Mouse (Mus musculus) yolk sac, embryonic 10.5 days (tissue): ENCODE measurements around the gene Dedd2.
A peak's percentile ranks its signal among the peaks of the same experiment; 100 is the strongest.

ENCODE experiments used
- DNase-seq: peaks from one replicate; pipeline ENCODE4 v3.0.0-alpha.2; 2017; ENCODE audit warnings: low spot score

Gene Dedd2

DNA sequence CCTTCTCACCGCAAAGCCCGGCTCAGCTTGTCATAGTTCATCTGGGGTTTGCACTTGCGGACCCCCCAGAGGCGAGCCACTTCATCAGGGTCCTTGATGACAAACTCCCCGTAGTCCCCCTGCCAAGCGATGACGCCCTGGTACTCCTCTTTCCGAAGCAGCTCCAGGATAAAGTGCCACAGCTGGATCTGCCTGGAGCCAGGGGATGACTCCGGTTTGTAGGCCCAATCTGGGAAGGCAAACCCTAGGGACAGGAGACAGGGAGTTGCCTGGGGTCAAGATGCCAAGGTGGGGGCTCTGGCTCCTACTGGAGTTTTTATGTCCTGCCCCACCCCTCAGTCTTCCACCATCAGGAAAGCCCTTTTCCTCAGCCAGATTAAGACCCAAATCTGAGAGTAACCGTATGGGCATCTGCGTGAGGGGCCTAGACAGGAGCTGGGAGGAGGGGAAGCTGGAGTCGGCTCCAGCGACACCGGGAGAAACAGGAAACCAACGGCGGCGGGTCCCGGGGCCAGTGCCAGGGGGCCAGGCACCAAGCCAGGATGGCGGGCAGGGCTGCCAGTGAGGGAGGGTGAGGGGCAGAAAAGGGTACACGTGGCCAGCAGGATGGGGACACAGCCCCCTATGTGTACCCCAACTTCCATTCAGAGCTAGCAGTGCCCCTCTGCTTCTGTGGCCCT is 25.8 kb upstream of the Dedd2 start:
- no peak for DNase-seq

DNA sequence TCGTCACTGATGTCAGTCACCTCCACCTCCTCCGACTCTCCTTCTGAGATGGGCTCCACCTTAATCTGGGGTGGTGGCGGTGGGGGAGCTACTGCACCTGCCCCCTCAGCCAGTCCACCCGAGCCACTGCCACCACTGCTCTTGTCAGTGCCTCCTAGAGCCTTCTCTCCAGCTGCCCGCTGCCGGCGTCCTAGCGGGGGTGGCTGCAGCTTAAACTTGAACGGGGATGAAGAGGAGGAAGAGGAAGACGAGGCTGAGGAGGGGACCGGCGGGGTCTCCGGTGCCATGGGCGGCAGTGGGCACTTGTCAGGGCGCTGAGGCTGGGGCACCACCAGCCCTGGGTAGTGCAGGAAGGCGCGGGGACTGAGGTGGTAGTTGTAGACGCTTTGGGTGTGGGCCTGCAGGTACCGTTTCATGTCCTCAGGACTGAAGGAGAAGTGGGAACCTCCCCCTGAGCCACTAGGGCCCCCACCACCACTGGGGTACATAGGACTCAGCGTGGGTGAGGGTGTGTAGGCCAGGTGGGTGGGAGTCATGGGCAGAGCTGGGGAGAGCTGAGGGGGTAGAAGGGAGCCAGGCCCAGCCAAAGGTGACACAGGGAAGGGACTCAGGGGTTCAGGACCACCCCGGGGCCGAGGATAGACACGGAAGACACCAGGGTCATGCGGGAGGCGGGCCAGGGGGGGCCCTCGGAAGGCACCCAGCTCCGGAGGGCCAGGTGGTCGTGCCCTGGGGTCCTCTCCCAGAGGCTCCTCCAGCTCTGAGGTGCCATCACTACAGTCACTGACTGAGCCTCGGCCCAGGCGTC is 24.4 kb upstream of the Dedd2 start:
- DNase-seq, result no peak

DNA sequence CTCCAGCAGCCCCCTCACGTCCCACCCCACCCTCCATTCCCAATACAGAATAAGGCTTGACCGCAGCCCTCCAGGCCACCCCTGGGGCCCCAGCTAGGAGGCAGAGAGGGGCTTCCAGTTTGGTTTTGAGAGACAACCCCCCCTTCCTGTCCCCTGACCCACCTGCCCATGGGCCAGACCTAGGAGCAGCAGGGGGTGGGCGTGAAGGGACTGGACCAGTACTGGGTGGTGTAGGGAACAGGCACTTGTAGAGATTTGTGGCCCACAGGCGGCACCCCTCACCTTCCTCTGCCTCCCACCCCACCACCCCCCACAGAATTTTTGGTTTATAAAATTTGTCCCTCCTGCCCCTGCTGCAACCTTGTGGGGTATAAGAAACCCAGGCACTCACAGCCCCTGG is 22.9 kb upstream of the Dedd2 start:
- no peak for DNase-seq

DNA sequence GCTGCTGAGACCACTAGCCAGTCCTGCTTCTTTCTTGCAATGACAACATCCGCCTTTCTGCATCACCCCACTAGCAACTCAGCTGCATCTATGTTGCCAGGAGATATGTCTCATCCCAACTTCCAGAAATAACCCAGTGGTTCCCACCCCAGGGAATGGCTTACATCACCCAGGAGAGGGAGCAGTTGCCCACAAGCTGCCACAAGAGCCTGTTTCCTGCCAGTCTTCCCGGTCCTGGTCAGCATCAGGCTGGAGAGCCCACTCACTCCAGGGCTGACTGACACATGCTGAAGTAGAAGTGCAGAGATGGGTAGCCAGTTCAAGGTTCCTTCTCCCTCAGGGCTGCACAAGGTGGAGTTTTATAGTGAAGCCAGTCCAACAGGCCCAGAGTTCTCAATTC is 20.6 kb upstream of the Dedd2 start:
- DNase-seq, result peak; percentile 41

DNA sequence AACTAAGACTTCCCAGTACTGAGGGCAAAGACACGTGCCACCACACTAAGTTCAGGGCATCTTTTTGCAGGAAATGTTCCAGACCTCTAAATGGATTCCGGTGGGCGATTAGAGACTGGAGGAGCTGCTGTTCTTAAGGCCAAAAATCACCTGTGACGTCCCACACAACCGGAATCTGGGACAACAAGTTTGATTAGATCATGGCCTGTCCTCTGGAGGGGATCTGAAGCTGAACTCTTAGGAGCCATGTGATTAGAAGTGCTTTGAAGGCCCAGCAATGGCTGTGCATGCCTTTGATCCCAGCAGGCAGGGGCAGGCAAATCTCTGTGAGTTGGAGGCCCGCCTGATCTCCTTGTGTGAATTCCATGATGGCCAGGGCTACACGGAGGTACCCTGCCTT is 20.2 kb upstream of the Dedd2 start:
- DNase-seq, result no peak

DNA sequence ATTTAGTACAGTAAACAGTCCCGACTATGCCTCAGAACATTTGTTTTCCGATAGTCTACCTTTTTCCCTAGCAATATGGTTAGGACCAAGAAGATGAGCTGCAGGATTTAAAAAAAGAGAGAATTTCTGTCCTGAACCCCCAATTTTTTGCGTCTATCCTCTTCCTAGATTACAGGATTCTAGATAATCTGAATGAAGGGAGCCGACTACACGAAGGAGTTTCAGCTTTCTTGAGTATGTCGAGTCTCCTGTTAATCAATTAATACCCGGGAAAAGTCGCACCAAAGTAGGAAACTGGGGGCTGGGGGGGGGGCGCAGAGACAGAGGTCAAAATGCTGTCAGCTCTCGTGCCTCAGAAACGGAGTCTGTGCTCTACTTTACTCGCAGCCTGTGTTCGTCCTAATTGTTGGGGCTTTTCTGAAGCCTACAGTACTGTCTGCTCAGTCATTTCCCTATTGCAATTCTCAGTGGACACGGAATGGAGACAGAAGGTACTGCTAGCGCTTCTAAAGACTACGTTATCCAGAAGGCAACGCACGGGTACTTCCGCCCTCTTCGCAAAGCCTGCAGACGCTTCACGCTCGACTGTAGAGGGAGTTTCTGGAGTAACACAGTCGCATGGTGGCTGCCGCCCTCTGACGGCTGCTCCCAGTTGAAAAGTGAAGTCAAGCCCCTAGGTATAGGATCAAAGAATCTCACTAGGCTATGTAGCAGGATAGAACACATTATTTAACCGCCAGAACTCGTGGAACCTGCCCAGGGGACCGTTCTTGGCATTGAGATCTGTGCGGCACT is 18.6 kb upstream of the Dedd2 start:
- peak; percentile 88 for DNase-seq

DNA sequence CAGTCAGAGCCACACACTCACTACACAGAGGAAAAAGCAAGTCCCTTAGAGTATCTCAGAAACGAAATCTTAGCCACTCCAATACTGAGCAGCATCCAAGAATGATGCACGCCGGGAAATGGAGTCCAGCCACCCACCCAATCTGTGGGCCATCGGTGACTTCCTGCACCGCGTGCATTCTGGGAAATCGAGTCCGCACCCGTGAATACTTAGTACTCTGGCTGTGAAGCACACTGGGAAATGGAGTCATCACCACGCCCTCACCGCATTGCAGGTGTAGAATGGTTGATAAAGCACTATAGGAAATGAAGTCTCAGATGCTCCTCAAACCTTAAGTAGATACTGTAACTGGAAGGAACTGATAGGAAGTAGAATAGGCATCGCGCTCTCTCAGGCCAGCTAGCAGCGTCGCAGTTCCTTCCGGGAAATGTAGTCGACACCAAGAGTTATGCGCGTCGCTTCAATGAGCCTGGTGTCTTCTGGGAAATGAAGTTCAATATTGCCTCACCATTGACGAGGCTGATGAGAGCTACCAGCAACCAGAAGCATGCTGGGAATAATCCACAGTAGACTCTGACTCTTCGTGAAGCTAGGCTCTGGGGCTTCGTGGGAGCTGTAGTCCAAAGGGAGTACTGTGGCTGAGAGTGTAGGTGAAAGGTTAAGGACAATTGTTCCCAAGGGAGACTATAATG is 17.7 kb upstream of the Dedd2 start:
- DNase-seq, result peak; percentile 98

DNA sequence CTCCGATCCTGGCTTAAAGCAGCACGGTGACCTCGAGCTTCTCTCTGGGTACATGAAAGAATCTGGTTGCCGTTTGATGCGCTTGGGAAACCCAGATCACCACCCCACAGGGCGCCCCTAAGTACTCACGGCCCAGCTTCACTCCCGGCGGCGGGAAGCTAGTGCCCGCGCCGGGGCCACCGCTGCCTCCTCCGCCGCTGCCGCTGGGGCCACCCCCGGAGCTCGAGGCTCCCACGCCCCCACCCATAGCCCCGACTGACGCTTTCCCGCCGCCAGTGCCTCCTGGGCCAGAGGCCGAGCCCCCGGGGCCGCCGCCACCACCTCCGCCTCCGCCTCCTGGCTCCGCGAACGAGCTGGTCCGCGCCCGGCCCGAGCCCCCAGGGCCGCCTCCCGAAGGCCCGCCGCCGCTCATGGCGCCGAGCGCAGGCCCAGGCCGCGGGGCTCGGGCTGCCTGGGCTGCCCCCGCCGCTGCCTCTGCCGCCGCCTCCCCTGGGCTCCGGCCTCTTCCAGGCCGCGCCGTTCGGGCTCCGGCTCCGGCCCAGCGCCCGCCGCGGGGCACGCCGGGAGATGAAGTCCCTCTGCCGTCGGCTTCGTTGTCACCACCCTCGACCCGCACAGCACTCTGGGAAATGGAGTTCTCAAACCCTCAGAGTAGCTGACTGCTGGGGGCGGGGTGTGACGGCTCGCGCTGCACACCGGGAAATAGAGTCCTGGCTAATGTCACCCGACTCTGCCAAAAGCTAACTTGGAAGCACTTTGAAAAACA is 17.0 kb upstream of the Dedd2 start, which contains the start of gene Gsk3a:
TSS of gene Gsk3a (minus strand) at position 603 of the 766 bp plus-strand sequence.
- DNase-seq, result peak; percentile 98

DNA sequence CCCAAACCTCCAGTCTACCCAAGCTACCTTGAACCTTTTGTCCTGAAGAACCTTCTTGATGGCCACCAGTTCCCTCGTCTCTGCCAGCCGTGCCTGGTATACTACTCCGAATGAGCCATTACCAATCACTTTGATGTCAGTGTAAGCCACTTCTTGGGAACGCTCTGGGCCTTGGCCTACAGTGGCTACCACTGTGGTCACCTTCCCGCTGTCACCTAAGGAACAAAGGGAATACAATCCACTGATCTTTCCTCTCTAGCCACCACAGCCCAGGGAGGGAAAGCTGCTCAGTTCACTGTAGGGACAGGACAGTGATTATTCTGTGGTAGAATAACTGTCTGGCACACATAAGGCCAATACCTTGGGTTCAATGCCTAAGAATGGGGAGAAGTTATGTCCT is 15.1 kb upstream of the Dedd2 start:
- no peak for DNase-seq

DNA sequence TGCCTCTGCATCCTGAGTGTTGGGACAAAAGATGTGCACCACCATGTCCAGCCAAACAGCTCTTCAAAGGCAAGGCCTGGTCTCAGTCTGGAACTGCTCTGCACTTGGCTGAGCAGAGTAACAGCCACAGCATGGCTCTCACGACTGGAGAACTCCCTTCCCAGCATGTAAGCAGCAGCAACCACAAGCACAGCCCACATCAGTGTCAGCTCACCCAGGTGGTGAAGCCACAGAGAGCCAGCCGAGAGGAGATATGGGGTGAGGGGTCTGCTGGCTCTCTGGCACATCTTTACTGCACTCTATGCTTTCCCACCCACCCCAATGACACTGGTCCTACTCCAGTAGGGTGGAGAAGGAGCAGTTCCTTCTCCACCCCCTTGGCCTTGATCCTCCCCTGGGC is 12.6 kb upstream of the Dedd2 start:
- no peak for DNase-seq

DNA sequence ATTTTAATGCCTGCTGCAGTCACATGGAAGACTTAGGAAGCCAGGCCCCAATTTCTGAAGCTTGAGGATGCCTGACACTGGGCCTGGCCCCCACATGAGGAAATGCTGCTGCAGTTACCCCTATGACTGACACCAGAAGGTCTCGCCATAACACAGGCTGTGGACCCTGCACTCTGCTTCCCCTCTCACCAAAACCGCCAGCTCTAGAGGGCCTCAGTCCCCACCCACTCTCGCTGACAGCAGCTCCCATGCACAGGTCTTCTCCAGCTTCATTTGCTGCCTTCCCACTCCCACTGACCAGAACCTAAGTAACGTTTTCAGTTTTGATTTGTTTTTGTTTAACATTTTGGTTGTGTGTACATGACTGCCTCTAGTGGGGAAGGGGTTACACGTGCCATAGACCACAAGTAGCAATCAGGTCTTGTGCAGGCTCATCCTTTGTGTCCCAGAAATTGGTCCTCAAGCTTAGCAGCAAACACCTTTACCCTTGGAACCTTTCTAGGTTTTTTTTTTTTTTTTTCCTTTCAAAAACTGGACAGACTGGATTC is 11.8 kb upstream of the Dedd2 start:
- no peak for DNase-seq

DNA sequence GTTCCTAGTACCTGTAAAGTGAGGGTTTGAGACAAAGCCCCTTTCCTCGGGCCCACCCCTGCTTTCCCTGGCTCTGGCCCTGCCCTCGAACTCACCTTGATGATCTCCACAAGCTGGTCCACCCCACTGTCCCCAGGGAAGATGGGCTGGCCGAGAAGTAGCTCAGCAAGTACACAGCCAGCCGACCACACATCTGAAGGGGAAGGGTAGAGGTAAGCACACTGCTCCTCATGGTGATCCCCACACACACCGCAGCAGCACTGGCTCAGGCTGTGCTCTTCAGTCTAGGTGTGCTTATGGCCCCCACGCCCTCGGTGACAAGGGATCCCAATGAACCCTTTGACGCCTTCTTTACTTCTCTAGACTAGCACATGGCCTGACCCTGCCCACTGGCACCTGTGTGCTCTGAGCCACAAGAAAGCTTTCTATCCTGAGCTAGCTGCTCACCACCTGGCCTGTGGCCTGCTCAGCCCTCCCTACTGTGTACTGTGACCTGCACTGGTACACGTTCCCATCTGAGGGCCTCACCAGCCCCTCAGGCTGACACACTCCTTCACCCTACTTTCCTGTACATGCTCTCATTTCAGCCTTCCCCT is 10.4 kb upstream of the Dedd2 start:
- DNase-seq, result no peak

DNA sequence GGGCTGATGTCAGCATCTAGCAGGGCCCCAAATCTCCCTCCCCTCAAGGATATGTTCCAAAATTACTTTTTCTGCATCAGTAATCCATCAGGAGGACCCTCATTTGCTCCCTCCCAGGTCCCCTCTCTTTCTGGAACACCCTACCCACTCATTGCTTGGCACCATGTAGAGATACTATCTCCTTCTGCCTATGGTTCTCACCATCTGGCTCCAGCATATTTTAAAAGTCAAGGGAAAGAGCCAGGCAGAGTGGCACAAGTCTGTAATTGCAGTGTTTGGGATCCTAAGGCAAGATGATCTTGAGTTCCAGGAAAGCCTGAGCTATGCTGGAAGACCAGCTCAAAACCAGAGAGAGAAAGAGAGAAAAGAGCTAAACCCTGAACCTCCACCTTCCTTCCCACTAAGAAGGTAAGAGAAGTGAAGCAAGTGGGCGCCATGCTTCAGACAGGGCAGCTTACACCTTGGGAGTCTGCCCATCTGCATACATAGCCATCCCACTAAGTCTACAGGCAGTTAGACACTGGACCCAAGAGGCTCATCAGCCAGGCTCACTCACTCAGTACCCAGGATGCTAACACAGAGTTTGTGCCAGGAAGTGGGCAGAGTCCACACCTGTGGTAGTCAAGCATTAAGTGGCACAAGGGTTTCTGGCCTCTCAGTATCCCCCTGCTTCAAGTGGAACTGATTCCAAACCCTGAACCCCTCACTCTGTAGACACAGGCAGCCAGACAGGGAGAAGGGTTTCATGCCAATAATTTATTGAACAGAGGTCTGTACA is 7.3 kb upstream of the Dedd2 start:
- no peak for DNase-seq

DNA sequence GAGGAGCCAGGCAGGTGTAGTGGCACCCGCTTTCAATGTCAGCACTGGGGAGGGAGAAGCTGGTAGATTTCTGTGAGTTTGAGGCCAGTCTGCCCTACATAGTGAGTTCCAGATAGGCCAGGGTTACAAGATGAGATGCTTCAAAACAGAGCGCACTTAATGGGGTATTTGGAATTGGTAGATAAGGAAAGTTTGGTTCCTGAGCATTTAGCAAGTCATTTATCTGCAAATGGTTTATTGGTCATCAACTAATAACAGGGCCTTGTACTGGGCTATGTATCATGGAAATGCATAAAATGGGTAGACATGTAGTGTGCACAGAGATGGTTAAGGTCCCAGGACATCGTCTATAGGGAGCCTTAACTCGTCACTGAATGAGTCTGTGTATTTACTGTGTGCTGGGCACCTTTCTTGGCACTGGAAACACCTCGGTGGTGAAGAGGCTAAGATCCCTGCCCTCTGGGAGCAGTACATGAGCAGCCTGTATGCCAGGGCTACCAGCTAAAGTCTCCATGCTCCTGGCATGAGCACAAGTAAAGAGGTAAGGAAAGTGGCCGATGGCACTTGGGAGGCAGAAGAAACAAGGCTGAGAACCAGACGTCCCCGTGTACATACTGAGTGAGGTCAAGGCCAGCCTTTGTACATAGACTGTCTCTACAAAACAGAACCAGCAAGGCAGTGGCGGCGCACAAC is 2.0 kb upstream of the Dedd2 start:
- no peak for DNase-seq

DNA sequence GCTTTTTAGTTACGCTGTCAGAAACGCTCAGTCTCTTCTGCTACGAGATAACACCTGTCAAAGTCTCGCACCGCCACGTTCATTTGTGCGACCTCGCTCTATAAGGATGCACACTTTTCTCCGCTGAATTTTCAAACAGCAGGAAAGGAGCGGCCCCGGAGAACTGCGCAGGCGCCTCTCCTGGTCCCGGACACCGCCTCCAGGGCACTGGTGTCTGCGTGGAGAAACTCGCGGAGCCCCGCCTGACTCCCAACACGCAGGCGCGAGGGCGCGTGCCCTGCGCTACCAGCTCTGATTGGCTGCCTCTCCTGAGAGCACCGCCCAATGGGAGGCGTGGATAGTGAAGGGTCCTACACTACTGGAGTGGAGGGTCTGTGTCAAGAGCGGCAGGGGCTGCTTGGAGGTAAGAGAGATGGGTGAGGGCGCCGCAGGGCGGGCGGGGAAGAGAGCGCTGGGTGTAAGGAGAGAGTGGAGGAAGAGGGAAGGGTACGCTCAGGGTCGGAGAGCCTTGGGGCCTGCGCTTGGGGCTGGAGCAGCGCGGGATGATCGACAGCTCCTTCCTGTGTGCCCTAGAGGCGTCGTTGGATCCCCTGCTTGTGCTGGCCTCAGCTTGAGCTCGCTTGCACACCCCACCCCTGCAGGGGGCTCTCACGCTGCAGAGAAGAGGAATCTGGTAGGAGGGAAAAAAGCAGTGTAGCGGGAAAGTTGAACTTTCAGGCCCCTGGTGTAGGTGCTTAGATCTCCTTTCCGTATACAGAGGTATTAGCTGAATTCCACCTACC is 878 bp upstream of the Dedd2 start, which contains the start of gene Zfp526:
TSS of gene Zfp526 (plus strand) at position 324 of the 782 bp plus-strand sequence.
- peak; percentile 98 for DNase-seq

DNA sequence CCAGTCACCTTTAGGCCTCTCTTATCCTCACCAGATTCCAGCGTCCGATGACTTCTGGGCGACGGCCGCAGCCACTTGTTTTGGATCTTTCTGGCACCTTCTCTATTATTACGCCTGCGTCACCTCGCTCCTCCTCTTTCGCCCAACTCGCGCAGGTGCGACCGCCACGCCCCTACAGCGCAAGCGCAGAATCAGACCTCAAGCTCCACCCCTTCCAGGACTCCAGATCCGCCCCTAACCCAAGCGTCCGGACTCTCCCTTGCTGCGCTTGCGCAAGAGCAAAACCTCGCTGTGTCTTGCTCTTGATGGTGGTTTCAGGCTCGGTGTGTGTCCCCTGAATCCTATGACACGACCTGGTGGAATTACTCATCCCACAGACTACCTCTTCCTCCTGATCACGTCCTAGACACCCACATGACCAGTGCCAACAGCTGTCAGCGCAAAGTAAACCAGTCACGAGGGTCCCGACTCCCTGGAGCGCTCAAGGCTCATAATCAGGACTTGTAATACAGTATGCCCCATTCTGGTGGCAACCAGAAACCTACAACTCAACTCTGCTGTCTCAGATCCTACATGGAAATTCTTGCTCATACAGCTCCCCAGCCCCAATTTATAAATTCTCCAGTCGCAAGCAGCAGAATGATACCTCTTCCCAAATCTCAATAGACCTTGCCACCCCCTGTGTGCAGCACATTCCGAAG is 509 bp downstream of the Dedd2 start:
- peak; percentile 96 for DNase-seq

DNA sequence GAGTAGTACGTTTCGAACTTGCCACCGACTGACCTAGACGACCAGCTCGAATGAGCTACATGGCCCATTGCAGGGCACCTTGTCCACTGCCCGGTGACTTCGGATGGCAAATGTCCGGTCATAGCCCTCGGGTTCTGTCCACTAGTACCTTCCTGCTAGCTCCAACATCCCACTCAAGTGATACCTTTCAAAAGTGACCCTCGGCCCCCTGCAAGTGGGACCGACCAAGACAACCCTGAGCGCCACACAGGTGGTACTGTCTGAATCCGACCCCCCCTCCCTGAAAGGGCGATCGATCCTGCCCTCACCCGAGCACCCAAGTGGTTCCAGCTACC is 1.0 kb downstream of the Dedd2 start:
- no peak for DNase-seq
